Comparison of ENCODE assay signal across 8 mouse cellular contexts in the genomic region with DNA sequence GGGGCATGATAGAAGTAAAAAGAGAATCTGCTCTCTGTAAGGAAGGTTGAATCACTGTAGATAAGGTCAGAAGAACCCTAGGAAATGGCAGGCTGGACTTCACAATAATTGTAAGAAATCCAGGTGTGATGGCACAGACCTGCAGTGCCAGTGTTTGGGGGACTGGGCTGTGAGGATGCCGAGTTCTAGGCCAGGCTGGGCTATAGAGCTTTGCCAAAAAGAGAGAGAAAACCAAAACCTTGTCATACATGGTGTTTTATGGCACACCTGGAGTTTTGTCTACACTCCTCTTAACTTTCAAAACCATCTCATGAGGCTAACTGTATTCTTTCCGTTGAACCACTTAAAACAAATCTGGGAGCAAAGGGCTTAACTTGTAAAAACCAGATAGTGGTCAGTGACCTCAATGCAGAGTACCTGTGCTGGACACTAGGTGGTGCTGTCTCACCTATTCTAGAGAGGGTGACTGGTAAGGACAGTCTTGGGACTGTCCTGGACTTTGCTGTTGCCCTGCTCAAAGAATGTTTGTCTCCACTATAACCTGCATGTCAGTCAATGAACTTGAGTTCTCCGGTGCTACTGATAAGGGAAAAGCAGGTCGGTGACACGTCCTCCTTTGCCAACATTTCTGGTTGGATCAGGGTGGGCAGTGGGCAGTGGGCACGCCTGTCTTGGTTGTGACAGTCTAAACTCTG. TPM values are rescaled to one million over a fixed set of nuclear protein-coding genes. Genes with fewer than 3 reads are reported as not detected.
DNase-seq lines count a peak whose midpoint lies in the region; ATAC-seq and TF ChIP-seq lines count a peak whose summit lies in the region.

No protein-coding gene starts in this region.

- H3K36me3 ChIP-seq in embryonic facial prominence, embryonic 12.5 days, result no peaks in the 10 kb centered on the region
- H3K36me3 ChIP-seq in heart, embryonic 14.5 days (ENCODE audit: control insufficient read depth, insufficient read depth, low read length), result 0 out of 2 replicates have a peak, but pooled peaks cover 4% of the 10 kb centered on the region
- no peaks in the 10 kb centered on the region for H3K36me3 ChIP-seq in lung, embryonic 14.5 days (ENCODE audit: insufficient read depth)

- peak; percentile 92 for TF ChIP-seq CTCF in lung, embryonic 14.5 days (IDR thresholded peaks at IDR 0.05; ENCODE audit: low read depth)

- H3K4me3 ChIP-seq in embryonic facial prominence, embryonic 12.5 days, result no peak overlapping the region
- no peak overlapping the region for H3K4me3 ChIP-seq in heart, embryonic 14.5 days (ENCODE audit: control insufficient read depth in 1 of 2, insufficient read depth in 1 of 2, low read depth in 1 of 2, low read length in 2 of 2)
- H3K4me3 ChIP-seq in lung, embryonic 14.5 days (ENCODE audit: low read depth, low read length), result no peak overlapping the region

- ATAC-seq in embryonic facial prominence, embryonic 12.5 days (ENCODE audit: insufficient number of reproducible peaks, insufficient read depth, low FRiP score, low TSS enrichment), result peak; percentile 81; the same call in 1 of the 2 replicates
- peak; percentile 50; the same call in 1 of the 2 replicates for ATAC-seq in heart, embryonic 14.5 days (ENCODE audit: insufficient number of reproducible peaks, insufficient read depth, low FRiP score, low read depth)
- peak; percentile 84 for ATAC-seq in lung, embryonic 14.5 days (ENCODE audit: insufficient read depth)

- no peak overlapping the region for H3K9ac ChIP-seq in embryonic facial prominence, embryonic 12.5 days
- no peak overlapping the region for H3K9ac ChIP-seq in heart, embryonic 14.5 days (ENCODE audit: low read length)
- H3K9ac ChIP-seq in lung, embryonic 14.5 days, result no peak overlapping the region

- peak; percentile 18 for DNase-seq in CD4-positive helper T cell, adult 2 months (ENCODE audit: low read depth, low spot score)
- peak; percentile 89 for DNase-seq in adrenal gland, postnatal 14 days
- peak; percentile 83 for DNase-seq in kidney, postnatal 14 days
- peak; percentile 90 for DNase-seq in lung, embryonic 14.5 days
- peak; percentile 66 for DNase-seq in ovary, postnatal 36 days (ENCODE audit: low spot score)
- peak; percentile 63 for DNase-seq in thymus, postnatal 25 days

- WGBS in embryonic facial prominence, embryonic 12.5 days, result 59% methylated on average over 6 of the region's 6 CpGs
- WGBS in heart, embryonic 14.5 days, result 40% methylated on average over 6 of the region's 6 CpGs
- 39% methylated on average over 6 of the region's 6 CpGs for WGBS in lung, embryonic 14.5 days

- H3K4me2 ChIP-seq in embryonic facial prominence, embryonic 12.5 days (replicated peaks), result no peak overlapping the region
- H3K4me2 ChIP-seq in heart, embryonic 14.5 days (ENCODE audit: low read length), result no peak overlapping the region
- no peak overlapping the region for H3K4me2 ChIP-seq in lung, embryonic 14.5 days

- H3K4me1 ChIP-seq in embryonic facial prominence, embryonic 12.5 days, result peaks cover 10% of the 10 kb centered on the region
- peaks cover 9 to 15% of the 10 kb centered on the region in 2 experiments; a peak in 3 of 4 replicates for H3K4me1 ChIP-seq in heart, embryonic 14.5 days (ENCODE audit: control insufficient read depth in 2 of 2, insufficient read depth in 2 of 2, low read length in 2 of 2)
- H3K4me1 ChIP-seq in lung, embryonic 14.5 days (ENCODE audit: insufficient read depth), result no peaks in the 10 kb centered on the region

- H3K9me3 ChIP-seq in embryonic facial prominence, embryonic 12.5 days, result no peaks in the 10 kb centered on the region
- H3K9me3 ChIP-seq in heart, embryonic 14.5 days (ENCODE audit: control insufficient read depth, low read length), result no peaks in the 10 kb centered on the region
- no peaks in the 10 kb centered on the region for H3K9me3 ChIP-seq in lung, embryonic 14.5 days (ENCODE audit: low read depth, low read length)

- H3K27me3 ChIP-seq in embryonic facial prominence, embryonic 12.5 days, result no peaks in the 10 kb centered on the region
- no peaks in the 10 kb centered on the region for H3K27me3 ChIP-seq in heart, embryonic 14.5 days (ENCODE audit: control insufficient read depth, insufficient read depth, low read length)
- no peaks in the 10 kb centered on the region for H3K27me3 ChIP-seq in lung, embryonic 14.5 days (ENCODE audit: insufficient read depth, low read length)

- no peak overlapping the region for H3K27ac ChIP-seq in embryonic facial prominence, embryonic 12.5 days
- no peak overlapping the region for H3K27ac ChIP-seq in heart, embryonic 14.5 days (replicated peaks in 1 of 2; ENCODE audit: control insufficient read depth in 1 of 2, insufficient read depth in 1 of 2, low read depth in 2 of 2, low read length in 2 of 2)
- H3K27ac ChIP-seq in lung, embryonic 14.5 days (ENCODE audit: low read depth), result no peak overlapping the region

RNA-seq across cellular contexts. Expression of a gene that starts 27.7 kb away (rescaled TPM):
- total RNA-seq in adrenal gland, postnatal 14 days (2021), result 5.3 and 5.7 TPM in 2 replicates
- polyA plus RNA-seq in embryonic facial prominence, embryonic 12.5 days (2016; fragmentation: Nextera tagmentation; extraction: Ambion mirVana), result 60.3 and 66.7 TPM in 2 replicates
- 33.8 and 36.8 TPM in 2 replicates for polyA plus RNA-seq in heart, embryonic 14.5 days (2014; fragmentation: Nextera tagmentation; extraction: Ambion mirVana)
- polyA plus RNA-seq in lung, embryonic 14.5 days (2014; fragmentation: Nextera tagmentation; extraction: Ambion mirVana), result 8.6 and 10.8 TPM in 2 replicates

Comparison
In these comparisons a context has a peak if more than half of its experiments do, and no peak if none do; other contexts are left out.
1. DNase-seq: peak in every context shown above with its lines; median percentile 90 in lung, embryonic 14.5 days; 89 in adrenal gland, postnatal 14 days; 83 in kidney, postnatal 14 days; 66 in ovary, postnatal 36 days; 63 in thymus, postnatal 25 days; 18 in CD4-positive helper T cell, adult 2 months.